Mouse (Mus musculus): Measurements from ENCODE around the gene Zmym6. TPM values are rescaled to one million over a fixed set of nuclear protein-coding genes. Genes with fewer than 3 reads are reported as not detected.
"Not testable (repeated sequence)": the region's sequence is repeated elsewhere in the genome, so short reads cannot be mapped to it uniquely, and the experiment has no call there.

Zmym6 gene
- total RNA-seq (2021) (10 to 100 TPM; 14.2 to 15.3 TPM), polyA plus RNA-seq (2012; rRNA removed) (1.7 and 1.9 TPM in 2 replicates)
- long read RNA-seq, full-length matches to known transcripts: 1 of 3 reads
- long read RNA-seq, partial matches to known transcripts: 0 of 3 reads
- long read RNA-seq, other reads (novel, unspliced or antisense): 2 of 3 reads

DNA sequence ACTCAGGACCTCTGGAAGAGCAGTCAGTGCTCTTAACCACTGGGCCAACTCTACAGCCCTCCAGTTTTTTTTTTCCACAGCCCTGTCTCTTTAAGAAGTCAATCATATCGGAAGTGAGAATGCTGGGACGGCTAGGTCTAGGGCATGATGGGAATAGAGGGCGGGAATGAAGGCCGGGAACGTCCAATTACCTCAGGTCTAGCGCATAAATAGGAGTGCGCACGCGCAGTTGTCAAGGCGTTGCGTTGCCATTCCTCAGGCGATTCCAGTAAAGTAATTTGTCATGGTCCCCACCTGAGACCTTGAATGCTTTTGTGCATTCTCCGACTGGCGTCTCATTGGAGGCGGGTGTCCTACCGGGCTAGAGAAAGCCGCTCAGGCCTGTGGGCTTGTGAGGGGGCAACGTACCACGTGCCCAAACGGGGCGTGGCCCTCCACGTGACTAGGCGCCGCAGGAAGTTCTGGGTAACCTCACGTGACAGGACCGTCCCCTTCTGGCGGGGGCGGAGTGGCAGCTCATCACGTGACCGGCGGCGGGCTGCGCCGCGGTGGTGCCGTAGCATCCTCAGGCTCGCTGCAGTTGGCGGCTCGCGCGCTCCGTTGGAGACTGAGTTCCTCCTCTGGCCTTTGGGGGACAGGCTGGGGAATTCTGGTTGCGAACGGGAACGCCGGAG, at the start of gene Zmym6:
Gene Zmym6 (plus strand): TSS at position 509 of the 674 bp plus-strand sequence.
- peak; percentile 96 for DNase-seq

DNA sequence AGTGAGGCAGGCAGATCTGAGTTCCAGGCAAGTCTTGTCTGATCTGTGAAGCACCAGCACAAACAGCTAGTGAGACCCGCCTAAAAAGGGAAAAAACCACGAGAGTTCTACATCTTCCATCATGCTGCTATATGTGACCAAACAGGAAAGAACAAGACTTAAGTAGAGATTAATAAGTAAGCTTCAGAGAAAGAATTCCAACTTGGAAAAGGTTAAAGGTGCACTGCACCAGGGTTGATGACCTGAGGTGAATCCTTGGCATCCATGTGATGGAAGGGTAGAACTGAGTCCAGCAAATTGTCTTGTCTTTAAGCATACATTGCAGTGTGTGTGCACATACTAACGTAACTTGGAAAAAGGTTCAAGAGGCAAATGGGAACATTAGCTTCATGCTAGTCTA, 40.0 kb upstream of the Zmym6 start:
- no peak for DNase-seq

DNA sequence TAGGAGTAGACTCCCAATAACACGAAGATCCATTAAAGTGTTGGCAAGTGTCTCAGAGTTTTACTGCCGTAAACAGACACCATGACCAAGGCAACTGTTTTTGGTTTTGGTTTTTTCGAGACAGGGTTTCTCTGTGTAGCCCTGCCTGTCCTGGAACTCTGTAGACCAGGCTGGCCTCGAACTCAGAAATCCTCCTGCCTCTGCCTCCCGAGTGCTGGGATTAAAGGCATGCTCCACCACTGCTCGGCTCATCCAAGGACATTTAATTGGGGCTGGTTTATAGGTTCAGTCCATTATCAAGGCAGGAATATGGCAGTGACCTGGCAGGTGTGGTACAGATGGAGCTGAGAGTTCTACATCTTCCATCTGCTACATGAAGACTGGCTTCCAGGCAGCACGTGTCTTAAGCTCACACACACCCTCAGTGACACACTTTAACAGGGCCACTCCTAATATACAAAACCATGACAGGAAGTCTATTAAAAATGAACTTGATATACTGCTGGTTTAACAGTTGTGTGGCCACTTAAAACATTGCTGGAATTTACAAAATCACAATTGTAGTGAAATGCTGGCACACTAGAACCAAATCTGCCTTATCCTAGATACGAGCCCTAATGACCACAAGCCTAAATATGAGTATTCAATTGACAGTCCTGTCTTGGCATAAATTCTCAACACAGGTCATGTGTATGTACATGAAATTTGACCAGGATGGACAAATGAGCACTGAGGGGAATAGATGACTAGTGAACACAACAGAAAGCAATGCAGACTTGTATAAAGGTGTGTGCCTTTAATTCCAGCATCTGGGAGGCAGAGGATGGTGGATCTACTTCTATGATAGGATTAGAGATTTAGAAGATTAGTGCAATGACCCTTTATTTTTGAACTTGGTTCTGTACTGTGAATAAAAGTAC, 39.0 kb upstream of the Zmym6 start:
- no peak for DNase-seq

DNA sequence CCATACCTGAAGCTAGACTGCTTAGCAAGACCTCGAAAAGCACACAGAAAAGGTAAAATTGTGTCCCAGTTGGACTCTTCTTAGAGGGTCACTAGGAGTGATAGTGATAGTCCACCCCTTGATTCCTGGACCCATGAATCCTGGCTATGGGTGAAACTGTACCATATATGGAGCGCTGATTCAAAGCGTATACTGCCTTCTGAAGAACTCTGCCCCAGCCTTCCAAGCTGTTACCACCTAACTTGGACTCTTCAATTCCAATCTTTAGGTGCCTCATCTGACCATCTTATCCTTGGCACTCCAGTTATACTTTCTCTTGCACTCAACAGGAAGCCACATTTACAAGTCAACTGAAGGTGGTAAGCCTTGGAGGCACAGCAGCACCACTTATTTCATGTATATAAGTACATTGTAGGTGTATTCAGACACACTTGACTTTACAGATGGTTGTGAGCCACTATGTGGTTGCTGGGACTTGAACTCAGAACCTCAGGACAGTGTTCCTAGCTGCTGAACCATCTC, 38.3 kb upstream of the Zmym6 start:
- DNase-seq: no peak

DNA sequence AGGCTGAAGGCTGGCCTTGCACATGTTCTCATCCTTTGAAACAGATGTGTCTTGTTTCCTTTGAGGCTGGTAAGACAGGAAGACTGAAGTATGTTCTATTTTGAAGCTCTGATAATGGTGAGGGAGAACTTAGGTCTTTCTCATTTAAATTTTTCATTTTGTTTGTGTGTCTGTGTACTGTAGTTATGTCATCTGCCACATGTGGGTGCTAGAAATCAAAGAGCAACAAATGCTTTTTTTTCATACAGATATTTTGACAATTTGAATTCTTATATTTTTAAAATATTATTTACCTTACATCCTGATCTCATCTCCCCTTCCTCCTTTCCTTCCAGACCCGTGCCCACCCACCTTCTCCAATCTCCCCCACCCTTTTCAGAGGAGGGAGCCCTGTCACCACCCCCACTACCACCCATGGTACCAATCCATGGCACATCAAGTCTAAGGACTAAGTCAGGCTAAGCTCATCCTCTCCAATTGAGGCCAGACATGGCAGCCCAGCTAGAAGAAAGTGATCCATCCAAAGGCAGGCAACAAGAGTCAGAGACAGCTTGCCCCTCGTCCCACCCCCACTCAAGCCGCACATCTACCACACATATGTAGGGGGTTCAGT, 37.2 kb upstream of the Zmym6 start:
- DNase-seq: no peak

- DNase-seq: no peak
Observed at GRCm38 (mm10) chr4:127043540-127043939, 33.6 kb upstream of the Zmym6 start.

DNA sequence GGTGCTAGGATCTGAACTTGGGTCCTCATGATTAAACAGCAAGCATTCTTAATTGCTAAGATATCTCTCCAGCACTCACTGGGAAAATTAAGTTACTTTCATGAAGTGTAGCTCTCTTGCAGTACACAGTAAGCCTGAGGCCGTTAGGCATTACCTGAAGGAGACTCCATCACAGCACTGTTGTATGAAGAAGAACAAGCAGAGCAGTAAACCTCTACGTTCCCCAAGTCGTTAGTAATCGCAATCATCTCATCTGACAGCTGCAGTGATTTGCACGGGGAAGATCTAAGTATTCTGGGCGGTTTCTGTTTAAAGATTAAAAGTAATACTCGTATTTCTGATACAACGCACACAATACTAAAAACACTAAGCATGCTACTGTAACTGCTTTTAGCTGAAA, 26.1 kb upstream of the Zmym6 start:
- DNase-seq: no peak

DNA sequence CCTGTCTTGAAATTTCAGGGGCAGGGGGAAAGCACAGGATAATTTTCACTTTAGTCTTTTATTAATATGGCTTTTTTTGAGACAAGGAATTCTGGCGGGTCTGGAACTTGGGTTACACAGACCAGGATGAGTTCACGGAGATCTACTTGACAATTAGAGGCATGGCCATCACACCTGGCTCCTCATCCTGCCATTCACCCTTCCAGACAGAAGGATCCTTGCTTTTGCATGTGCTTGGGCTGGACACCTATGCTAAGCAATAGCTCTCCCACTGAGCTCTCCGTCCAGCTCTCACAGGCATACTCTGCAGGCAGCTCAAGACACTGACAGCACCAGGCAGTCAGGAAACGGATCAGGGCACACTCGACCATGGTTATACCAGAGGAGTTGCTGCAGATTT, 24.1 kb upstream of the Zmym6 start:
- DNase-seq: no peak

- DNase-seq: no peak
Observed at GRCm38 (mm10) chr4:127054522-127055198, 22.5 kb upstream of the Zmym6 start.

DNA sequence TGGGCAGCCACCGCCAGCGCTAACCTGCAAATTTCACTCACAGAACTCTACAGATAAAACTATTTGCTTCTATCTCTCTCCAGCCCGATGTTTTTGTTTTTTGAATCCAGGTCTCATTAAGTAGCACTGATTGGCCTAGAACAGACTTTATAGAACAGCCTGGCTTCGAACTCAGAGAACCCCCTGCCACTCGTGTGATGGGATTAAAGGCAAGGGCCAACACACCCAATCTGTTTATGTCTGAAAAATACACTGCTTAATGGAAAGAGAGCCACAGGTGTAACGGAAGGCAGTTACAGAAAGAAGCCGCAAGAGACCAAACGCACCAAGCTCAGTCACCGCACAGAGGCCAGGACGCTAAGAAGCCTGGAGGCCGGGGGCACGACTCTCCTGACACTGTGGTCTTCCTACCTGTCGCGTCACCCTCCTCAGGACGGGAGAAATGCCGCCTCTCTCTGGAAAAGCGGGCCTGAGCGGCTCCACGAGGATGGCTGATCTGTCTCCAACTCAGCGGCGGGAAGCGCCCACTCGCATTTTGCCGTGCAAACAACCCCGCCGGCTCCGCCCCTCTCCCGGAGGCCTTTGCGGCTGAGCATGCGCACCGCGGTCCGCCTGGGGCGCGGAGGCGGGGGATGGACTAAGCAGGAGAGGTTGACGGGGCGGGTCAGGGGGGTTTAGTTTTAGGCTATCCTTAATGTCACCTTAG, 16.4 kb upstream of the Zmym6 start, which contains the start of gene Zmym1:
Gene Zmym1 (minus strand): TSS at position 568 of the 706 bp plus-strand sequence.
- DNase-seq: peak; percentile 95

DNA sequence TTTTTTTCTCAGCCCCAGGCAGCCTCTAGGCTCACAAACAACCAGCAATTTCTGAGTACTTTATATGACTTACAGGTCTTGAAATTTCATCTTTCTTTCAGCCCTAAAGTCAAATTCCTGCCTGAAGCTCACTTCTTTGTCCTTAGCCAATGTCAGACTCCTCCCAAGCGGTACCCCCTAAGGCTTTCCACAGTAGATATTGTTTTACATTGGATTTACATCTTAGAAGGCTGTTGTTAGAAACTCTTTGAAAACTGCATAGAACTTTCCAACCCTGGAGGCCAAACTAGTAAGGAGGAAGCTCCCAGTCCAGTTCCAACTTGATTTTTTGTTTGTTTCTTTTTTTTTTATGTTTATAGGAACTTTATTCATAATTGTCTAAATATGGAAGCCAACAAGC, 13.1 kb upstream of the Zmym6 start:
- no peak for DNase-seq

DNA sequence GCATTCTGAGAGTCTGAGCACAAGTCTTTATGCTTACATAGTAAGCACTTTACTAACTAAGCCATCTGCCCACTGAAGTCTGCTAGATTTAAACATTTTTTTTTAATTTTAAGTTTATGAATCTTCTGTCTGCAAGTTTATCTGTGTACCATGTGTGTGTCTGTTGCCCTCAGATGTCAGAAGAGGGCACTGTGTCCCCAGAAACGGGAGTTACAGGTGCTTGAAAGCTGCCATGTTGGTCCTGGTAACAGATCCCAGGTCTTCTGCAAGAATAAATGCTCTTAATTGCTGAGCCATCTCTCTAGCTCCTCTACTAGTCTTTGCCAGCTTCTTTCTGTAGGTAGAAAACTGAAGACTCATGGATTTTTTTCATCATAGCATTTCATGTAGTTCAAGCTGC, 2.3 kb upstream of the Zmym6 start:
- no peak for DNase-seq

DNA sequence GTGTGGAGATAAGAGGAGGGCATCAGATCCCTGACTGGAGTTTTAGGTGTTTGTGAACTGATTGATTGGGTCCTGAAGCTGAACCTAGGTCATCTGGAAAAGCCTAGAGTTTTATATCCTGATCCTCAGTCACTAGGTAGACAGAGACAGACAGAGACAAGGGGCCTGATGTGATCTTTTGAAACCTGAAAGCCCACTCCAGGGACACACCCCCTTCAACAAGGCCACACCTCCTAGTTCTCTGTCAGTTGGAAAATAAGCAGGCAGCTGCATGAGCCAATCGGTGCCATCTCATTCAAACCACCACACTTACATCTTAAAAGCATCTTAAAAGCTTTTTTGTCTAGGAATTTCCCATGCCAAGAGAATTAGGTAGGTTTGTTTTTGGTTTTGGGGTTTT, 3.6 kb downstream of the Zmym6 start:
- no peak for DNase-seq

- DNase-seq: no peak
Observed at GRCm38 (mm10) chr4:127083131-127083530, 5.9 kb downstream of the Zmym6 start.

- DNase-seq: no peak
Observed at GRCm38 (mm10) chr4:127085761-127086160, 8.6 kb downstream of the Zmym6 start.

DNA sequence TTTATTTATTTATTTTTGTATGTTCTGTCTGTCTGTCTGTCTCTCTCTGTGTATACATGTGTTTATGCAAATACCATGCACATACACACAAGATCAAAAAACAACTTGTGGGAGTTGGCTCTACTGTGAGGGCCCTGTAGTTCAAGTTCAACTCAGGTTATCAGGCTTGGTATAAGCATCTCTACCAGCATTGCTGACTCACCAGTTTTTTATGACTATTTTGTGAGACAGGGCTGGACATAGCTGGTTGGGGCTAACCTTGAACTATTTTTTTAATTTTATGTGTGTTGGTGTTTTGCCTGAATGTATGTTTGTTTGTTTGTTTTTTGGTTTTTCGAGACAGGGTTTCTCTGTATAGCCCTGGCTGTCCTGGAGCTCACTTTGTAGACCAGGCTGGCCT, 14.0 kb downstream of the Zmym6 start:
- no peak for DNase-seq

DNA sequence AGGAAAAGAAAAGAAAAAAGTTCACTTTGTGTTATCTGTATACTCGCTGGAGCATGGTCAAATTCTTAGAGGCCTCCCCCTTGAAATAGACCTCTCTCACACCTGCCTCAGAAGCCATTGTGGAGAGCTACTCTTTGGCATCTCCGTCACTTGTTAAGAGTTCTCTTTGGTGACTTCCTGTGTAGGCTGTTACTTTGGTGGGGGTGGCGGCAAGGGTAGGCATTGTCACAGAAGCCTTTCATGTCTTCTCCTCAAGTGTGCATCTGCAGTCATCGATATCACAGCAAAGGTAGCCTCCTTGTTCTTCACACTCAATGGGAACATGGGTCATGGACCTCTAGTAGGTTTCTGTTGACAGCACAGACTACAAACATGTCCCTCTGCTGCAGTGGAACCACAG, 17.9 kb downstream of the Zmym6 start:
- no peak for DNase-seq

DNA sequence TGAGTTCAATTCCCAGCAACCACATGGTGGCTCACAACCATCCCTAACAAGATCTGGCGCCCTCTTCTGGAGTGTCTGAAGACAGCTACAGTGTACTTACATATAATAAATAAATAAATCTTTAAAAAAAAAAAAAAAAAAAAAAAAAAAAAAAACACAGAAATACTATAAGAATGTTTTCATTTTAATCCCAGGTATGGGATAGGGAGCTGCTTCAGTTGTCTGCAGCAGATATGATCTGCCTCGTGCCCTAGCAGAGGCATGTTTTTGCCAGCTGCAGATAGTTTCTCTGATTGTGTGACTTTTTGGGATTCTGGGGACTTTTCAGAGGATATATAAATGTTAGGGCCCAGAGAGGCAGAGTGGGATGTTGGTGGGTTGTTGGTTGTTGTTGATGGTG, 22.4 kb downstream of the Zmym6 start:
- not testable (repeated sequence) for DNase-seq

- DNase-seq: no peak
Observed at GRCm38 (mm10) chr4:127107566-127107965, 30.4 kb downstream of the Zmym6 start.

DNA sequence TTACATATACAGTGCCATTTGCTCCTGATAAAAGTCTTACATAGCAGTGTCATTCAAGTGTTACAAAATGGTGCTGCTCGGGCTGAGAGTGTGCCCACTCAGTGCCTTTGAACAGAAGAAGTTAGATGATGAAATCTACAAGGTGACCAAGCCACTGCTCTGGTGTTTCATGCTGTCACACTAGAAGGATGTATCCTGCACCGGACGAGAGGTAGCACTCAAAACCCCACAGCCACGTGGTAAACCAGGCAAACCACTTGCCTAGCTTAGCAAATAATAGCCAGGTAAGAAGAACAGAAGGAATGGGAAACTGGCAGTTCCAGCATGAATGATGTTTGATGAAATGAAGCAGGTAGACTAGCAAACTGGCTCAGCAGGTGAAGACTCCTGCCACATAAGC, 33.4 kb downstream of the Zmym6 start:
- no peak for DNase-seq

DNA sequence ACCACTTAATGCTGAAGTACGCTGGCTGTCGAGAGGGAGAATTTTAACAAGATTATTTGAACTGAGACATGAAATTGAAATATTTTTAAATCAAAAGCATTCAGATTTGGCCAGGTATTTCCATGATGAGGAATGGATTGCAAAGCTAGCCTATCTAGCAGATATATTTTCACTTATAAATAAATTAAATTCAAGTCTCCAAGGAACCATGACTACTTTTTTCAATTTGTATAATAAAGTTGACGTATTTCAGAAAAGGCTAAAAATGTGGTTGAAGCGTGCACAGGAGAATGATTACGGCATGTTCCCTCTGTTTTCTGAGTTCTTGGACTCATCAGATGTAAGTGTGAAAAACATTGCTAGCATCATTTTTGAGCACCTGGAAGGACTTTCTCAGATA, 46.2 kb downstream of the Zmym6 start, which contains the start of gene Tmem35b:
Gene Tmem35b (plus strand): TSS at position 301 of the 400 bp plus-strand sequence.
- DNase-seq: no peak

All from adrenal gland, adult 2 months (tissue).